Comparison of ENCODE assay signal across 19 mouse cellular contexts in the genomic region with DNA sequence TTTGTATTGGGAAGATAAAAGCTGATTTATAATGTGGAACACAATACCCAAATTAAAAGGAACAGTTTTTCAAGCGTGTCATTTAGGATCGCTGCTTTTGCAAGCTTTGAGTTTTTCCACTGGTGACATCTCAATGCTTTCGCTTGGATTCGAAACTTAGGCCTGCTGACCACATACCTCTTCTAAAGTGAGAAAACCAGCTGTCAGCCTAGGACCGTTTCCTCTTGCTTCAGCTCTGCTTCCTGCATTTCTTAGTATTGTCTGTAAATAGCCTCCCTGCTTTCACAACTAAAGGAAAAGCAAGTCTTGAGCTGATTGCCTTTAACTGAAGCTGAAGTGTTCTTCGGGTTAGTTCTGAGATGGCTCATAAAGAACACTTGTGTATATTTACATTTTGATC.
A peak's percentile ranks its signal among the peaks of the same experiment; 100 is the strongest.
DNase-seq lines count a peak whose midpoint lies in the region; ATAC-seq and TF ChIP-seq lines count a peak whose summit lies in the region.
"Had no signal": no experiment of that assay in that cellular context is flagged by ENCODE, and none has a peak within 500 bp of the region (broad histone marks: within the 10 kb centered on the region; RNA-seq: fewer than 3 reads in every experiment).

No protein-coding gene starts in this region.

- no peaks in the 10 kb centered on the region for H3K36me3 ChIP-seq in heart, postnatal 0 days (replicated peaks; ENCODE audit: control insufficient read depth, insufficient read depth, low read length)
- H3K36me3 ChIP-seq in heart, embryonic 12.5 days, result no peaks in the 10 kb centered on the region
- H3K36me3 ChIP-seq in liver, adult 2 months (ENCODE audit: control insufficient read depth, insufficient read depth, low read length), result no peaks in the 10 kb centered on the region
- H3K36me3 ChIP-seq in liver, embryonic 12.5 days, result no peaks in the 10 kb centered on the region
- no peaks in the 10 kb centered on the region for H3K36me3 ChIP-seq in macrophage (ENCODE audit: inconsistent target)
- H3K36me3 ChIP-seq: embryonic facial prominence, embryonic 15.5 days; forebrain, embryonic 10.5 days; limb, embryonic 12.5 days; liver, embryonic 15.5 days; midbrain, embryonic 12.5 days; neural tube, embryonic 15.5 days had no signal

- no peaks in the 10 kb centered on the region for H3K27me3 ChIP-seq in heart, postnatal 0 days (ENCODE audit: control insufficient read depth, insufficient read depth, low read length)
- H3K27me3 ChIP-seq in heart, embryonic 12.5 days (replicated peaks), result no peaks in the 10 kb centered on the region
- H3K27me3 ChIP-seq in liver, adult 2 months (ENCODE audit: control insufficient read depth, insufficient read depth, low read length), result no peaks in the 10 kb centered on the region
- no peaks in the 10 kb centered on the region for H3K27me3 ChIP-seq in liver, embryonic 12.5 days (replicated peaks)
- H3K27me3 ChIP-seq: embryonic facial prominence, embryonic 15.5 days; limb, embryonic 12.5 days; liver, embryonic 15.5 days; midbrain, embryonic 12.5 days; neural tube, embryonic 15.5 days had no signal

- H3K9me3 ChIP-seq in heart, postnatal 0 days (replicated peaks; ENCODE audit: control insufficient read depth, low read length), result no peaks in the 10 kb centered on the region
- no peaks in the 10 kb centered on the region for H3K9me3 ChIP-seq in heart, embryonic 12.5 days (replicated peaks)
- no peaks in the 10 kb centered on the region for H3K9me3 ChIP-seq in liver, embryonic 12.5 days (replicated peaks)
- H3K9me3 ChIP-seq: embryonic facial prominence, embryonic 15.5 days; forebrain, embryonic 10.5 days; limb, embryonic 12.5 days; liver, embryonic 15.5 days; midbrain, embryonic 12.5 days; neural tube, embryonic 15.5 days had no signal

- peak overlapping the region; percentile 47; the same call in 1 of the 2 replicates for H3K27ac ChIP-seq in heart, postnatal 0 days (ENCODE audit: low read depth)
- no peak overlapping the region for H3K27ac ChIP-seq in heart, embryonic 12.5 days (ENCODE audit: poor library complexity, severe bottlenecking)
- no peak overlapping the region for H3K27ac ChIP-seq in liver, adult 2 months (replicated peaks; ENCODE audit: insufficient read depth, low read depth, low read length)
- no peak overlapping the region for H3K27ac ChIP-seq in liver, embryonic 12.5 days
- H3K27ac ChIP-seq in macrophage, result peak overlapping the region; percentile 85
- H3K27ac ChIP-seq: embryonic facial prominence, embryonic 15.5 days; forebrain, embryonic 10.5 days; limb, embryonic 12.5 days; liver, embryonic 15.5 days; midbrain, embryonic 12.5 days; neural tube, embryonic 15.5 days had no signal

- TF ChIP-seq POLR2A in liver, adult 2 months (IDR thresholded peaks at IDR 0.05; ENCODE audit: extremely low read depth, insufficient read depth, low read length), result no peak

- H3K4me2 ChIP-seq in heart, postnatal 0 days (ENCODE audit: low read depth, low read length), result no peak overlapping the region
- no peak overlapping the region for H3K4me2 ChIP-seq in heart, embryonic 12.5 days
- no peak overlapping the region for H3K4me2 ChIP-seq in liver, embryonic 12.5 days
- H3K4me2 ChIP-seq: embryonic facial prominence, embryonic 15.5 days; limb, embryonic 12.5 days; liver, embryonic 15.5 days; midbrain, embryonic 12.5 days; neural tube, embryonic 15.5 days had no signal

- no peak for DNase-seq in heart, postnatal 0 days (ENCODE audit: low spot score)
- DNase-seq in liver, adult 2 months (ENCODE audit: extremely low read depth, low read depth, low spot score), result peak; percentile 5
- peak; percentile 24 for DNase-seq in brain, adult 2 months (ENCODE audit: low read depth, low spot score)
- no peak for DNase-seq in c-Kit-positive CD71-positive TER-119-positive erythroid progenitor cells, embryonic 14.5 days (ENCODE audit: low spot score)
- DNase-seq: adrenal gland, postnatal 36 days; cerebellum, adult 9-11 months; thymus, postnatal 36 days had no signal

- H3K79me2 ChIP-seq in liver, adult 2 months (ENCODE audit: control insufficient read depth, insufficient read depth, low read length), result no peaks in the 10 kb centered on the region
- H3K79me2 ChIP-seq in macrophage (ENCODE audit: inconsistent target), result no peaks in the 10 kb centered on the region

- ATAC-seq in heart, postnatal 0 days (ENCODE audit: insufficient read depth, low read depth), result no peak
- no peak for ATAC-seq in heart, embryonic 12.5 days (ENCODE audit: insufficient number of reproducible peaks, low FRiP score)
- no peak for ATAC-seq in liver, embryonic 12.5 days
- ATAC-seq: hindbrain, embryonic 16.5 days; intestine, postnatal 0 days had no signal

- no peak overlapping the region for H3K4me3 ChIP-seq in heart, postnatal 0 days (ENCODE audit: low read depth, low read length)
- H3K4me3 ChIP-seq in heart, embryonic 12.5 days, result no peak overlapping the region
- H3K4me3 ChIP-seq in liver, adult 2 months (ENCODE audit: insufficient read depth, low read depth, low read length), result no peak overlapping the region
- H3K4me3 ChIP-seq in liver, embryonic 12.5 days, result no peak overlapping the region
- no peak overlapping the region for H3K4me3 ChIP-seq in macrophage (ENCODE audit: inconsistent target)
- H3K4me3 ChIP-seq: embryonic facial prominence, embryonic 15.5 days; forebrain, embryonic 10.5 days; limb, embryonic 12.5 days; liver, embryonic 15.5 days; midbrain, embryonic 12.5 days; myocyte; neural tube, embryonic 15.5 days had no signal

- no peak for TF ChIP-seq CTCF in heart, postnatal 0 days (IDR thresholded peaks at IDR 0.05; ENCODE audit: low read depth)
- TF ChIP-seq CTCF in liver, adult 2 months (IDR thresholded peaks at IDR 0.05; ENCODE audit: low read depth, low read length), result no peak

- 56% methylated on average over 6 of the region's 6 CpGs for WGBS in heart, postnatal 0 days
- 58% methylated on average over 6 of the region's 6 CpGs for WGBS in heart, embryonic 12.5 days
- 77% methylated on average over 6 of the region's 6 CpGs for WGBS in liver, adult 2 months
- WGBS in liver, embryonic 12.5 days (ENCODE audit: insufficient replicate concordance), result 40% methylated on average over 6 of the region's 6 CpGs
- WGBS in macrophage (ENCODE audit: missing documents), result 22% methylated on average over 6 of the region's 6 CpGs

- H3K9ac ChIP-seq in heart, postnatal 0 days (replicated peaks; ENCODE audit: low read depth, low read length), result no peak overlapping the region
- no peak overlapping the region for H3K9ac ChIP-seq in heart, embryonic 12.5 days
- H3K9ac ChIP-seq in liver, adult 2 months (ENCODE audit: low read depth, low read length), result no peak overlapping the region
- H3K9ac ChIP-seq in liver, embryonic 12.5 days, result no peak overlapping the region
- H3K9ac ChIP-seq: embryonic facial prominence, embryonic 15.5 days; limb, embryonic 12.5 days; liver, embryonic 15.5 days; midbrain, embryonic 12.5 days; neural tube, embryonic 15.5 days had no signal

- no peaks in the 10 kb centered on the region for H3K4me1 ChIP-seq in heart, postnatal 0 days (ENCODE audit: control insufficient read depth, insufficient read depth)
- H3K4me1 ChIP-seq in heart, embryonic 12.5 days (replicated peaks), result no peaks in the 10 kb centered on the region
- no peaks in the 10 kb centered on the region for H3K4me1 ChIP-seq in liver, adult 2 months (ENCODE audit: control insufficient read depth, insufficient read depth, low read length)
- no peaks in the 10 kb centered on the region for H3K4me1 ChIP-seq in liver, embryonic 12.5 days
- H3K4me1 ChIP-seq: embryonic facial prominence, embryonic 15.5 days; forebrain, embryonic 10.5 days; limb, embryonic 12.5 days; liver, embryonic 15.5 days; midbrain, embryonic 12.5 days; neural tube, embryonic 15.5 days had no signal

- no peak for TF ChIP-seq EP300 in heart, postnatal 0 days (IDR thresholded peaks at IDR 0.05; ENCODE audit: low read depth)

Comparison
In these comparisons a context has a peak if more than half of its experiments do, and no peak if none do; other contexts are left out.
1. H3K27ac ChIP-seq: peak in heart, postnatal 0 days (single experiment) and macrophage (single experiment); none in heart, embryonic 12.5 days (single experiment), liver, adult 2 months (single experiment) and liver, embryonic 12.5 days (single experiment).
2. DNase-seq: peak in liver, adult 2 months (single experiment) and brain, adult 2 months (single experiment); none in heart, postnatal 0 days (single experiment) and c-Kit-positive CD71-positive TER-119-positive erythroid progenitor cells, embryonic 14.5 days (single experiment).